Mouse (Mus musculus): ENCODE measurements around the gene Fam178b.

The Fam178b gene

DNA sequence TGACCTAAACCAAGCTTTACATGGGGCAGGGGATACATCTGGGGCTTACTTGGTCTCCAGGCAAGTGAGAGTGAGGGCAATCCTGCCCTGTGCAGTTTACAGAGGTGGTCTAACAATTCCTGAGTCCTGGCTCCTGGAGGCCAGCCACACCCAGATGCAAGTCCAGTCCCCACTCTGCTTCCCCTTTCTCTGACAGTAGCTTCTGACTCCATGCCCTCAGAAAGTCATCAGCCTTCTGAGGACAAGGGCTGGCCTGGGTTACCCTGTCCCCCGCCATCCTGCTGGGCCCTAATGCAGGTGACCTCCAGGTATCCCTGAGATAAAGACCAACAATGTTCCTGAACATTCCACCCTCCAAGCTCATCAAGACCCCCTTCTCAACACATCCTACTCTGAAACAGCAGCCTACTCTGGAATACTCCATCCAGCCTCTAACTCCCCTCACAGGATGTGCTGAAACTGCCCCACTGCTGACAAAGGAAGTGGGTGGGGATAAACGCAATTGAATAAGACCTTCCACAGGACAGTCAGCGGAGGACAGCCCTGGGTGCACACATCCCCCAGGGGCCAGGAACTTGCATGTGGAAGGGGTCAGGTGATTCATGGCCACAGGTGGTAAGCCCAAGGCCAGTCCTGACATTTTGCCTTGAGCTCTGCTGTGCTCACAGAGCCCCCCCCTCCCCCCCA, 52.8 kb downstream of the Fam178b start:
- in situ Hi-C loops (cut with MseI, MboI) = no loop called here

DNA sequence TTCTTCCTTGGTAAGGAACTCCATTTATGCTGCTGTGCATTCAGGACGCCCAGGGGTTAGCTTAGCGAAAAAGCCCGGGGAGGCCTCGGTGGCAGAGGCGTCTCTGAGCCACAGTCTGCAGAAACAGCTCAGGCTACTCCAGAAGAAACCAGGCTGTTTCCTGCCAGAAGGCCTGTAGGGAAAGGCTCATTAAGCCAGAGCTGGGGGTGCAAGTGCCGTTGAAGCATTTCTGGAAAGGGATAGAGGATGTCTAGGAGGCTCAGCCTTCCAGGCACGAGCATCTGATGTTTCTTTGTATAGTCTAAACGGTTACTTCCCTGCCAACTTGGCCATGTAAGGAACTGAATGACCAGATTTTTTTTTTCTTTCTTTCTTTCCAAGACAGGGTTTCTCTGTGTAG, 54.4 kb downstream of the Fam178b start:
- in situ Hi-C loops (cut with MseI, MboI) = no loop called here

DNA sequence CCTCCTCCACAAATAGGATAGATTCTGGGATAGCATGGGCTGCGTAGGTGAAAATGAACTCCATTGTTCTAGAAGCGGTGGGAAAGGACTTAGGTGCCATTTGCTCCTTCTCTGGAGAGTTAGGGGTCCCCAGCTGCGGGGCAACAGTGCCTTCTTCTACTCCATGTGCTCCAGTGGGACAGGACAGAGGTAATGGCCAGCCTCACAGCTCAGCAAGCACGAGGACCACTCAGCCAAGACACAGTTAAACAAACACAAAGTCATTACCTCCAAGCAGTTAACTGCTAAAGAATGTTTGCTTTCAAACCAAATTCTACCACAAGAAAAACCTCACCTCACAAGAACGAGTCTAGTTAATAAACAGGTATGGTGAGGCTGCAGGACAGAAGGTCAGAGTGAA, 57.5 kb downstream of the Fam178b start:
- in situ Hi-C loops (cut with MseI, MboI) = no loop called here

DNA sequence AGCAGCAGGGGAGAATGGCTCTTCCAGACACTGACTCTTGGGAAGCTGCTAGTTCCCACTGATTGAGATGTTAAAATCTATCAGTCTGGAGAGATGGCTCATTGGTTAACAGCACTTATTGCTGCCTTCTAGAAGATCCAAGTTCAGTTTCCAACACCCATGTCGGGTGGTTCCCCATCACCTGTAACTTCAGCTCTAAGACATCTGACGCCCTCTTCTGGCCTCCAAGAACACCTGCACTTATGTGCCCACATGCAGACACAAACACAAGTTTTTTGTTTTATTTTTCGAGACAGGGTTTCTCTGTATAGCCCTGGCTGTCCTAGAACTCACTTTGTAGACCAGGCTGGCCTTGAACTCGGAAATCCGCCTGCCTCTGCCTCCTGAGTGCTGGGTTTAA, 67.0 kb downstream of the Fam178b start:
- in situ Hi-C loops (cut with MseI, MboI) = loop anchor here (5.0 to 10.0 kb wide), 2 partner anchors 61 to 74 kb away; partner anchors contain the start of gene Sema4c (in 1 of the 2)

DNA sequence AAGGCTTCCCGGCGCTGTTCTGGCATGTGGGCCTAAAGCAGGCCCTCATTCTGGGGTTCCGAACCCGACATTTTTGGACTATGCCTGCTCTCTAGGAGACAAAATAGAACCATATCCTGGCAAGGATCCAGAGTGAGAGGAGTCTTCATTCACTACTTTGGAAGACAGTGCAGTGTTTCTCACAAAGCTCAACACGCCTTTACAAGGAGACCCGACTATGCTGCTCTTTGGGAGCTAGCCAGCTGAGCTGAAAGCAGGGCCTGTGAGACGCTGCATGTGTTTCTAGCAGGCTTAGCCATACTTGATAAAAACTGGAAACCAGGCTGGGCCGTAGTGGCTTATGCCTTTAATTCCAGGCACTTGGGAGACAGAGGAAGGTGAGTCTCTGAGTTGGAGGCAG, 67.8 kb downstream of the Fam178b start:
- in situ Hi-C loops (cut with MseI, MboI) = loop anchor here (5.0 to 10.0 kb wide), 2 partner anchors 60 to 73 kb away; partner anchors contain the start of gene Sema4c (in 1 of the 2)

DNA sequence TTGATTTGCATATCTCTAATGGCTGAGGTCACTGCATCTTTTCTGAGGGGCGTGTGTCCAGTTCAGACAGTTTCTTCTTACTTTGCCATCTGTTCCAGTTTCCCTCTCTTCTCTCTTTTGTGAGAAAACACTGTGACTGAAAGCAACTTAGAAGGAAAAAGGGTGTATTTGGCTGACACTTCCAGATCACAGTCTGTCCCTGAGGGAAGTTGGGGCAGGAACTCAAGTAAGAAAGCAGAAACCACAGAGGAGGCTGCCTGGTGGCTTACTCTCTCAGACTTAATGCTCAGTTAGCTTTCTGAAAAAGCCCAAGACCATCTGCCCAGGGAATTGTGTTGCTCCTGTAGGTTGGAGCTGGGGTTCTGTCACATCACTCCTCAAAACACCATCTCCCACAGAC, 68.4 kb downstream of the Fam178b start:
- in situ Hi-C loops (cut with MseI, MboI) = loop anchor here in 1 of 2 experiments (10.0 kb wide), 1 partner anchor 60 kb away; the partner anchor contains the start of gene Sema4c

DNA sequence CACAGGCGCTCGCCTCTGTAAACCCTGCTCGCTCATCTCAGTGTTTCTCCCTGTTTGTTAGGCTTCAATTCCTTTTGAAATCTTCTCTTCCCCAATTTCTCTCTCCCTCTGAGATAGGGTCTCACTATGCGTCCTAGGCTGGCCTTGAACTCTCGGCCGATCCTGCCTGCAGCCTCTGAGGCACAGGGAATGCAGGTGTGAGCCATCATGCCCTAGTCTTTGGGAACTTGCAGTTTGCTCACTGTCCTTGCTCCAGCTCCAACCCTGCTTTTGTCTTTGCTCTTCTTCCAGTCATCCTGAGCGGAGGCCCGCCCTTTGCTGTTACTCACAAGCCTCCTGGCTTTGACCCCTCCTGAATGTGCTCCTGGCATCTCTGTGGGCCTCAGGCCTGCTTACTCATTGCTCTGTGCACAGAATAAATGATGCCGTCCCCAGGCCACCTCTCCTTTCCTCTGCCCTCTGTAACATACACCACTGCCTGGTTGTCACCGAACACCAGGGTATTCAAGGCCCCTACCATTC, 69.5 kb downstream of the Fam178b start:
- in situ Hi-C loops (cut with MseI, MboI) = loop anchor here in 1 of 2 experiments (10.0 kb wide), 1 partner anchor 59 kb away; the partner anchor contains the start of gene Sema4c

DNA sequence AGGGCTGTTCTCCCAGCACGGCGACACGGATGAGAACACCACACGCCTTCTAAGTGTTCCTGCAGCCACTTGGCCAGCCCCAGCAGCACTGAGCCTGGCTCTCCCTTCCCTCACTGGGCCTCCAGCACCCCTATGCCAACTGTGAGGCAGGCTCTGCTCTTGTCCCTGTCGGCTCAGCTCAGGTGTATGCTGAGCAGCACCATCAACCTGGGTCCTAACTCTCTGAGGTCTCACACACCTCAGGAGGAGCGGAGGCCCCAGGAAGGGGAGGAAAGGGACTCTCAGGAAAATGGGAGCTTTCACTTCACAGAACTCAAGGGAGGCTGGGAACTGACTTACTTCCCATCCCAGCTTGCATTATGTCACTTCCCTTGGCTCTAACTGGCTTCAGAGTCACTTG, 70.6 kb downstream of the Fam178b start:
- in situ Hi-C loops (cut with MseI, MboI) = loop anchor here in 1 of 2 experiments (10.0 kb wide), 1 partner anchor 58 kb away; the partner anchor contains the start of gene Sema4c

DNA sequence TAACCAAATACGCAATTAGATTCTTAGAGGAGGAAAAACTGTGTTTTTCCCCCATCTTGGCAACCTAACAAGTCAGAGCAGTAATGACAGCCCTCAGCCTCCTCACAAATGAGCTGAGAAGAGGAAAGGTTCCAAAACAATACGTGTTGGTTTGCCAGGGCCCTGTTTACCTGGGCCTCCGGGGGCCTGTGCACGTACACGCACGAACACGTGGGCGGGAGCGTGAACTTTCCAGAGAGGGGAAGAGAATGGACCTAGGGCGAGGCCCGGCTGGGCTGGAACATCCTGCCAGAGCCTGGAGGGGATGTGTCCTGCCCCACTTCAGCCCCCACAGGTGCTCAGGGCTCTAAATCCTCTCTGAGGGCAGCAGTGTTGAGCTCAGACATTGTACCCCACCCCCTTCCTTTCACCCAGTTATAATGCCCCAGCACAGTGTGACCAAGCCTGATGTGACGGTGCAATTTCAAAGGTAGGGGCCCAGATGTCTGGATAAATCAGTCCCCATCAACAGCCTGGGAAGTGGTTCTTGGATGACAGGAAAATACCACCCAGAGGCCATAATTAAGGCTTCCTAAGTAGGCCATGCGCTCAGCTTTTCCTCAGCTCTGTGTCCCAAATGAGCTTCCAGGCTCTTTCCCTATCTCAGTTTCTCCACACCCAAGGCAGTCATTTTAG, 71.4 kb downstream of the Fam178b start:
- in situ Hi-C loops (cut with MseI, MboI) = loop anchor here in 1 of 2 experiments (10.0 kb wide), 1 partner anchor 57 kb away; the partner anchor contains the start of gene Sema4c

DNA sequence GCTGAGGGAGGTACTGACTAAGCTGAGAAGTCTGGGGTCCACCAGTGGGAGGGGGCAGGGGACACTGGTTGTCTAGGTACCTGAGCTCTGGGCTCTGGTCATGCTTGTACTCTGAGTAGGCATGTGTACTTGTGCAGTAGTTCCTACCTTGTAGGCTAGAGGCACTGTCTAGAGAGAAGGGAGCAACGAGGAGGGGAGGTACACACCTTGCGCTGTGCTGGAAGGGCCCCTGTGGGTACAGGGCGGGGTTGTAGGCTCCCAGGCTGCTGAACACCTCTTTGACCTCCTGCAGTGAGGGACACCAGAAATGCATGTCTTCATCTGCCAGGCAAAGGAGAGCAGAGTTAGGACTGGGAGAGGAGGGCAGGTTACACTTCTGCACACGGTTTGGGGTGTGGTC, 74.8 kb downstream of the Fam178b start:
- in situ Hi-C loops (cut with MseI, MboI) = no loop called here

DNA sequence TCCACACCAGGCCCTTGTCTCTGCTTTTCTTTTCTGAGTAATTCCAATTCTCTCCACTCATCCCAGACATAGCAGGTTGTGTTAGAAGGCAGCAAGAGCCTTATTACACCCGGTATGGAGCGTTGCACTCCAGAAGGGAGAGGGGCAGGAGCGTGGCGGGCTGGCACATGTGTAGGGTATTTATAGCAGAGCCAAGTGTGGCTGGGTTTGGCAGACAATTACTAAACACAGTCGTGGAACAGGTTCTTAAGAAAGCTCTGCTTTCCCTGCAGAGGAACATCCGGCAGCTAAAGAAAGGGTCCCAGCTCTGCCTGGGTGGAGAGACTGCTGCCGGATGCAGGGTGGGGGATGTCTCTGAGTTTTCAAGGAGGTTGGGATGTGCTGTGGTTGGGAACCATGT, 76.0 kb downstream of the Fam178b start:
- in situ Hi-C loops (cut with MseI, MboI) = no loop called here

DNA sequence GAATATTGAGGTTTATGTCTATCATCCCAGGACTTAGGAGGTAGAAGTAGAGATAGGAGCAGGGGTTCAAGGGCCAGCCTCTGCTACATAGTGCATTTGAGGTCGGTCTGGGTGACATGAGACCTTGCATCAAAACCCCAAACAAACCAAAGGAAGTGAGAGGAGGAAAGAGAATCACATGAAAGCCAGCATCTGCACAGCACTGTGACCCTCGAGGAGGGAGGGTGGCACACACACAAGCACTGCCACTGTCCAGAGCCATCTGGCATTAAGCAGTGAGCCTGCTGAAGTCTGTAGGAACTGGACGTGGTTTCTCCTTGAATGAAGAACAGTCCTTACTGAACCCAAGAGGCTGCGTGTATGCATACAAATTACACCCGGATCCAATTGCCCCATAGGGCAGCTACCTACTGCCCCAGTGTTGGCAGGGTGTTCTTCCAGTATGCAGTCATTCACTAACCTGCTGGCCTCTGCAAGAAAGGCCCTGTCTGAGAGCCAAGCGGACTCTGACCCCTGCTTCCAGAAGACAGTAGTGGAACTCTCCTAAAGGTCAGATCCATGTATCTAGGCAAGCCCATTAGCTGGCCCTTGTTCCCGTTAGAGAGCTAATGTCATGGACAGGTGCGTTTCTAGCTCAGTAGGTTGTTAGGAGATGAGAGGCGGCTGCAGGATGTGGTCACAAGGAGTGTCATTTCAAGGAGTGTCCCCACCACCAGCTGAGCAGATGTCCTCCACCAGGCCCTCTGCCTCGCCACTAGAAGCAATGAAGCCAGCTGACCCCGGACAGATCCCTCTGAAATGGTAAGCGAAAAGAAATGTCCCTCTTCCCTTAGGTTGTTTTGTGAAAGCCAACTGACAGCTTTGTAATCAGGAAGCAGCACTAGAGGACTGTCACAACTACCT, 78.5 kb downstream of the Fam178b start:
- in situ Hi-C loops (cut with MseI, MboI) = no loop called here

DNA sequence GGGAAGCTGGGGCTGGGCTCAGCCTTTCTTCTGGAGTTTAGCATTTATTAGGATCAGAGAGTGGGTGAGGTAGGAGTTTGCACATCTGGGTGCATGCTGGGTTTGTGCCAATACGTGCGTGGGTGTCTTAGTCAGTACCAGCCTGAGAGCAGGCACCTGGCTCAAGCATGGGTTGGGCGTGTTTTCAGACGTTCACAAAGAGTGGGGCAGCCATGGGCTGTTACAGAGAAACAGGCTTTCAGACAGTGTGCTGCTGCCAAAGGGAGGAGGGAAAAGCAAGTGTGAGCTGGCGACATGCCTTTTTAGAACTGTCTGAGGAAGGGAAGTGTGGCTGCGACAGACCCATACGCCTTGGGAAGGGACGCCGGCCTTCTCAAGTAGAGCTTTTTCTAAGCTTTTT, 79.6 kb downstream of the Fam178b start:
- in situ Hi-C loops (cut with MseI, MboI) = no loop called here

DNA sequence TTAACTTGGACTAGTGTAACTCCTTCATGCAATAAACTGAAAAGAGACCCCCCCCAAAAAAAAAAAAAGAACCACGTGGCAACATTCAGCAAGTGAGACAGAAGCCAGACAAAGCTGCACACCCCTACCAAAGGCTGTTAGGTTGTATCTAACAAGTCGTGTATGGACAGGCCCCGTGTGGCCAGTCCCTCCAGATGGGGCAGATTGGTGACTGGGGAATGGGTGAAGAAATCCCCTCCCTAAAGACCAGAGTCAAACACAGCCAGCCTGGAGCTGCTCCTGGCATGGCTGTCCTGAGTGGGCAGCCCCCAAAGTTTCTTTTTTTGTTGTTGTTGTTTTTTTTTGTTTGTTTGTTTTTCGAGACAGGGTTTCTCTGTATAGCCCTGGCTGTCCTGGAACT, 80.7 kb downstream of the Fam178b start:
- in situ Hi-C loops (cut with MseI, MboI) = no loop called here

DNA sequence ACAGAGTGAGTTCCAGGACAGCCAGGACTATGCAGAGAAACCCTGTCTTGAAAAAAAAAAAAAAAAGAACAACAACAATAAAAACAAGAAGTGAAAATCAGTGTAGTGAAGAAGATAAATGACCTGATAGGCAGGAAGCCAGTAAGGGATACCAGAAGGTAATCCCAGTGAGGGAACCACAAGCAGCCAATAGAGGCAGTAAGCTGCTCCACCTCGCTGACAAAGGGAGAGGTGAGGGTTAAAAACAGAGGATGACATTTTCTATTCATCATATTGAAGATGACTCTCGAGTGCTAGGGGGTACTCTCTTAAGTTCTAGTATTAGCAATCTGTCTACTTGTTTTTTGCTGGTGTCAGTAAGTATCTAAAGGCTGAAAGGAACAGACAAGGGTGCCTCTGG, 84.6 kb downstream of the Fam178b start:
- in situ Hi-C loops (cut with MseI, MboI) = no loop called here

DNA sequence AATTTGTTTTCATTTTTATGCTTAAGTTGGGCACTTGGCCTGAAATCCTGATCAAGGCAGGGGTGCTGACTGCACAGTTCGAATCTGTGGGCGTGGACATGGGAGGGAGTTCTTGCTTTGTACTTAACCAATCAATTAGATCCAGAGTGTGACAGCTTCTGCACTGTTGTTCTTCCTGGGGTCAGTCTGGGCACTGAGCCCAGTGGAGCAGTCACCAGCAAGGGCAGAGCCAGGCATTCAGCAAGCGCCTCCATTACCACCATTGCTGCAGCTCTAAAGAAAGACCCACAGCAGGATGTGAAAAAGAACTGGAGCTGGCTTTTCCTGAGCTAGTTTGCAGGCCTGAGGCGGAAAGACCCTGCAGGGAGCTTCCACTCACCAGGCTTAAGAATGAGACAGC, 86.9 kb downstream of the Fam178b start:
- in situ Hi-C loops (cut with MseI, MboI) = no loop called here

DNA sequence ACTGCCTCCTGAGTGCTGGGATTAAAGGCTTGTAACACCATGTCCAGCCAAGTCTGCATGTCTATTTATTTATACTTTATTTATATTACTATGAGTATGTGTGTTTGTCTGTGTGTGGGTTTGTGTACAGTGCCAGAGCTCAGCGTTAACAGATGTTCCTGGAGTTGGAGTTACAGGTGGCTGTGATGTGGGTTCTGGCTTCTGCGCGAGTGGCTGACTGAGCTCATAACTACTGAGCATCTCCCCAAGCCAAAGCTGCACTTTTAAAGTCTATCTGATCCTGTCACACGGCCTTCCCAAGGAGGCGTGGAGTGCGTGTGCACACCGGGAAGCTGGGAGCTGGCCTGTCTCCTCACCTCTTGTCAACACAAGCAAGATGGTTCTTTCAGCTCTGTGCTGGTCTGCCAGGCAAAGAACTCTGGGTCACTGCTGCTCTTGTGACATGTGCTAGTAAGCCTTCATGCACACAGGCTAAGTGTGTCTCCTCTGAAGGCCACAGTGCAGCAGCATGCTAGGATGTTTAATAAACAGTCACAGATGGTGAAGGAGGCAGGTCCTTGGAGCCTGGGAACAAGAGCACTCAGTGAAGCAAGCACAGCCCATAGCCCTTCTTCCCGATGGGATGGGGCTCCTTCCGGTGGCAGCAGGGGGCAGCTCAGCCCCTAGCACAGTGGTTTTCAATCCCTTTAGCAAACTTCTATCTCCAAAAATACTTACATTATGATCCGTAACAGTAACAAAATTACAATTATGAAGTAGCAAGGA, 87.6 kb downstream of the Fam178b start:
- in situ Hi-C loops (cut with MseI, MboI) = no loop called here

DNA sequence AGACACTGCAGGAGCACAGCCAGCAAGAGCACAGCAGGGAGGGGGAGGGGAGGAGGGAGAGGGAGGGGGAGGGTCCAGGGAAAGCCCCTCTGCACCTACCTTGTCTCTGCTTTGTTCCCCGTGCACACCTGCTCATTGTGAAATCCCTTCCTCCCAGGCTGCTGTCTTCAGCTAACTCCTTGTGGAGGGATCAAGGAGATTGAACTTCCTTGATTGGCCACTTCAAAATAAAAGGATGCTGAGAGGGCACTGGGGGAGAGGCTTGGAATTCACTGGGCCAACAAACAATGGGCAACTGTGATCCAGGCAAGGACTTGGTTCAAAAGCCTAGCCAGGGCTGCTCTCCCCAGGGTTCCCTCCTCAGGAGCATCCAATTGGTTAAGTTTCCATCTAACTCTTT, 89.9 kb downstream of the Fam178b start:
- in situ Hi-C loops (cut with MseI, MboI) = no loop called here

DNA sequence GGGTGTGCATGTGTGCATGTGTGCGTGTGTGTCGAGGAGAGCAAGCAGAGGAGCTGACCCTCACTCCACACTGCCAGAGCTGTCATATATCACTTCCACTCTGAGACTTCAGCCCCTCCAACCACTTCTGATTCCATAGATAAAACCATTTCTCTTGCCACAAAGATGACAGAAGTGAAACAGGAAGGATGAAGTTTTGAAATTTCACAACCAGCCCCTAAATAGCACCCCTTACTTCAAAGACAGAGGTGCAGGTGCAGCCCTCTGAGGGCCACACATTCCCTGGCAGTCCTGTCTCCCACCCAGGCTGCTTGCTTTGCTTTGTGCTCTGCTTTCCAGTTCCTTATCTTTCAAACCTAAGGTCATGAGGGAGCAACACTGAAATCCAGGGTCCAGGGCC, 91.6 kb downstream of the Fam178b start:
- in situ Hi-C loops (cut with MseI, MboI) = no loop called here

DNA sequence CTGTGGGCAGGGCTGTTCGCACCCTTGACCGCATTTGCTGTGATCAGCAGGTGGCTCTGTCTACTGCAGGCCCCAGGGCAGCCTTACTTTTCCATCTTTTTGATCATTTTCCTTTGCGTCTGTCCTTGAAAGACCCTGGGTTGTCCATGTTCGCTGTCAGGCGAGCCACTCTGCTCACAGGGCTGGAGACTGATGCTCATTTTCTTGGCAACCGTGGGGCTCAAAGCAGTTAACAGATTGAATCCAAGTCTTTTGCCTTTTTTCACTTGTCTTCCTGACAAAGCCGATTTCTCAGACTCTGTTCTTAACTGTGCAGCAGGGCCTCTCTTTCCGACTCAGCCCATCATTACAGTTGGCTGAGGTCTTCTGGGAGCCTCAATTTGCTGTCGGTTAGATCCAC, 92.3 kb downstream of the Fam178b start:
- in situ Hi-C loops (cut with MseI, MboI) = no loop called here

DNA sequence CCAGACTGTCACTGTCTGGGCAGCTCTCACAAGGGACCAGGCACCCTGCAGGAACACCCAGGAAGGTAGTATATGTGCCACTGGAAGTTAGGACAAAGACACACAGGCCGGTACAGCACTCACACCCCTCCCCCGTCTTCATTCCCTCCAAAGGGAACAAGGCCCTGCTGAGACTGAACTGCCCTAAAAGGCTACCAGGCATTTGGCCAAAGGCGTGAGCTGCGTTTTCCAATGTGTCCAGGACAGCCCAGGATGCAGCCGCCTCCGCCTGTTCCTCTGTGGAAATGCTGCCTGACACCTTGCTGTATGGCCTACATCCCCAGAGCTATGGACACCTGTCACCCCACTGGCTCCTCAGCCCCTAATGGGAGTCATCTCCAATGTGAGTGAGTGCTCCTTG, 93.5 kb downstream of the Fam178b start:
- in situ Hi-C loops (cut with MseI, MboI) = no loop called here
